Mouse (Mus musculus) stomach, postnatal 0 days (tissue): ENCODE measurements around the gene Prkag2.

ENCODE experiments used
- CTCF ChIP-seq: IDR thresholded peaks from 2 replicates; pipeline ENCODE4 v1.5.1; 2016; ENCODE audit warnings: antibody characterized with exemption, low read depth, mild to moderate bottlenecking, moderate library complexity
- EP300 ChIP-seq: optimal IDR thresholded peaks from 2 replicates; pipeline ENCODE3; 2016; ENCODE audit warnings: antibody characterized with exemption

- TF ChIP-seq CTCF (no peak), EP300 (no peak)
These were observed 118.7 kb downstream of the Prkag2 start for GRCm38 (mm10) chr5:24981765-24982164.
